ENCODE assay signal across 18 mouse cellular contexts in genomic region chr4:59354666-59355065, GRCm38 (mm10).
"Had no signal": no experiment of that assay in that cellular context is flagged by ENCODE, and none has a peak within 500 bp of the region (broad histone marks: within the 10 kb centered on the region; RNA-seq: fewer than 3 reads in every experiment).

No protein-coding gene starts in this region.

- H3K27me3 ChIP-seq: midbrain, embryonic 12.5 days; neural tube, embryonic 13.5 days; neural tube, embryonic 15.5 days had no signal

- H3K4me2 ChIP-seq: lung, embryonic 14.5 days; midbrain, embryonic 12.5 days; neural tube, embryonic 13.5 days; neural tube, embryonic 15.5 days had no signal

- H3K36me3 ChIP-seq: midbrain, embryonic 10.5 days; midbrain, embryonic 12.5 days; neural tube, embryonic 13.5 days; neural tube, embryonic 15.5 days had no signal

- H3K9ac ChIP-seq: lung, embryonic 14.5 days; midbrain, embryonic 12.5 days; neural tube, embryonic 13.5 days; neural tube, embryonic 15.5 days had no signal

- H3K27ac ChIP-seq: midbrain, embryonic 10.5 days; midbrain, embryonic 12.5 days; neural tube, embryonic 13.5 days; neural tube, embryonic 15.5 days had no signal

- DNase-seq: lung, adult 18-20 months; lung, embryonic 14.5 days; lung, postnatal 10 days; lung, postnatal 4 days; midbrain, embryonic 14.5 days; retina, postnatal 1 day; right cerebral cortex, adult 18-20 months; right cerebral cortex, postnatal 25 days; right cerebral cortex, postnatal 4 days; spleen, adult 18-20 months; thymus, adult 18-20 months; thymus, postnatal 36 days had no signal

- H3K9me3 ChIP-seq: midbrain, embryonic 10.5 days; midbrain, embryonic 12.5 days; neural tube, embryonic 13.5 days; neural tube, embryonic 15.5 days had no signal

- ATAC-seq: midbrain, embryonic 16.5 days had no signal

- H3K4me1 ChIP-seq: midbrain, embryonic 10.5 days; midbrain, embryonic 12.5 days; neural tube, embryonic 13.5 days; neural tube, embryonic 15.5 days had no signal

- H3K4me3 ChIP-seq: midbrain, embryonic 10.5 days; midbrain, embryonic 12.5 days; myocyte; neural tube, embryonic 13.5 days; neural tube, embryonic 15.5 days had no signal
